Mouse (Mus musculus): ENCODE measurements around the gene Gm10310.

DNA sequence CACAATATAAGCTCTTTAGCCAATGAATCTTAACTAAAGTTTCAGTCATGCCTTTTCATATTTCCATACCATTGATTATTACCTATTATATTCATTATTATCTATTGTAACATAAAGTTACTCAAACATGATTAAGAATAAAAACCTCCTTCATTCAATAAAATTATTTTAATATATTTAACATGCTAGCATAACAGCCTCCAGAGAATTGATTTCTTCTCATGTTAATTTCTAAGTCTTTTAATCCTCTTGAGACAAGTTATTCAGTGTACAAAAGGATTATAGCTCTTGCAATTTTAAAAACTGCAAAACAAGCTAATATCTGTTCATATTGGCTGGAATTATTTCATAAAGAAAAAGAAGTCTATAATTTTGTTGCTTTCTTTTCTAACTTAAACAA, 45.2 kb upstream of the Gm10310 start, which contains the start of gene Olfr821:
- no peak for TF ChIP-seq CTCF (IDR thresholded peaks at IDR 0.05; ENCODE audit: extremely low read depth, insufficient read depth, insufficient read length, insufficient replicate concordance)
- TF ChIP-seq POLR2A (IDR thresholded peaks at IDR 0.05; ENCODE audit: low read depth, low read length), result no peak

Measured in spleen, adult 2 months (tissue).